Mouse (Mus musculus) spleen, postnatal 14 days (tissue): Measurements from ENCODE around the gene 1810024B03Rik.
"Not testable (repeated sequence)": the region's sequence is repeated elsewhere in the genome, so short reads cannot be mapped to it uniquely, and the experiment has no call there.

Experiments
- DNase-seq, 2 experiments: peaks; one replicate each; pipeline ENCODE4 v3.0.0; 2021 to 2022; ENCODE audit warnings: low spot score in 2 of 2

1810024B03Rik gene

DNA sequence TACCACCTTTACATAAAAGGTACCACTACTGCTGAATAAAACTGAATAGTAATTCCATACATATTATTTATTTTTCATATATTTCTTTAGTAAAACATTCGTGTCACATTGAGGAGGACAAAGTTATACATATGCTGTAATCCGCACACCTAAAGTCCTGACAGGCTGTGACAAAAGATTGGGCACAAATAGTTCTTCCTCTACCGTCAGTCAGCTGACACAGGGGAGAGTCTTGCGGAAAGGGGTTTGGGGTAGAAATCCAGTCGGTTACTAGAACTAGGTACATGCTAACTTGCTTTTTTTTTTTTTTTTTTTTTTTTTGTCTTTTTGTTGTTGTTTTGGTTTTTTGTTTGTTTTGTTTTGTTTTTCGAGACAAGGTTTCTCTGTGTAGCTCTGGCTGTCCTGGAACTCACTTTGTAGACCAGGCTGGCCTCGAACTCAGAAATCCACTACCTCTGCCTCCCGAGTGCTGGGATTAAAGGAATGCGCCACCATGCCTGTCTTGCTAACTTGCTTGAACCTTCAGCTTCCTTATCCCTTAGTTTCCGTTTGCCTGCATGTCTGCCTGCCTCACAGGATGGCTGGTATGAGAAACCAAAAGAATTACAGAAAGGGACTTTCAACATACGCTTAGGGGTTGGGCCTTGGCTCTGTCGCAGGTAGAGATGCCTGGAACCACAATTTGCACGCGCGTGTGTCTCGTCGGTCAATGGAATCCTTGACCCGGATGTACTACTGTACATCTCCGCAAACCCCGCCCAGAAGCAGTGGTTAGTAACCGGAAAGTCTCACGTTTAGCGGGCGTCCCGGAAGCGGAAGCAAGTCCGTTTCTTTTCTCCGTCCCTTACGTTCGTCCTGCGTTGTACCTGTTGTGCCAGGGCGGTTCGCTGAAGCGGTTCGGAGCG lies at the start of gene 1810024B03Rik, which contains the start of gene Snrnp200:
1810024B03Rik (minus strand) TSS at position 734 of the 905 bp plus-strand sequence.
Snrnp200 (plus strand) TSS at position 840 of the 905 bp plus-strand sequence.
- DNase-seq = peak; percentile 84 to 89

DNA sequence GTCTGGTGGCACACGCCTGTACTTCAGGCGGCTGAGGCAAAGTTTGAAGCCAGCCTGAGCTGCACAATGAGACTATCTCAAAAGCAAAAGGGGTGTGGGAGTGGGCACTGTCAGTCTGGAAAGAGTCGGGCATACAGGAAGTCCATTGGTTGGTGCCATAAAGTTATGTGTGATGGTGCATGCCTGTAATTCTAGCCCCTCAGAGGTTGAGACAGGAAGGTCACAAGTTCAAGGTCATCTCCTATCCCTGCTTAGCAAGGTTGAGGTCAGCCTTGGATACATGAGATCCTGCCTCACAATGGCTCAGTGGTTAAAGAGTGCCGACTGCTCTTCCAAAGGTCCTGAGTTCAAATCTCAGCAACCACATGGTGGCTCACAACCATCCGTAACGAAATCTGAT lies 47.2 kb upstream of the 1810024B03Rik start:
- no peak for DNase-seq

DNA sequence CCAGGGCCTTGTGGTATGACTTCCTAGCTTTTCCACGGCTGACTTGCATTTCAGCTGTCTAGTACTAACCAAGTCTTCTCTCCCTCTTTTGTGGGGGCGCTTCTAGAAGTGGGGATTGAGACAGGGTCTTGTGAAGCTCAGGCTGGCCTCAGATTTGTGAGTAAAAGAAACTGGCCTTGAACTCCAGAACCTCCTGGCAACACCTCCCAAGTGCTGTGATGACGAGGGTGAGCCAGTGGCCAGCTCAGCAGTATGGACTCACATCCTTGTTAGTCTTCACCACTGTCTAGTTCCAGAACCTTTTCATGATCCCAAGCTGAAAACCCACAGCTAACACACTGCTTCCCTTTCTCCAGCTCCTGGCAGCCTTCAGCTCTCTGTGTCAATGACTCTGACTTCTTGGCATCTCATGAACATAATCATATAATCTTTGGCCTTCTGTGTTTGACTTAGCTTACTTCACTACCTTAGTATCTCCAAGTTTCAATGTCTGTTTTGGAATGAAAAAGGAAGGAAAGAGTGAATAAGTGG lies 46.6 kb upstream of the 1810024B03Rik start:
- DNase-seq = no peak

DNA sequence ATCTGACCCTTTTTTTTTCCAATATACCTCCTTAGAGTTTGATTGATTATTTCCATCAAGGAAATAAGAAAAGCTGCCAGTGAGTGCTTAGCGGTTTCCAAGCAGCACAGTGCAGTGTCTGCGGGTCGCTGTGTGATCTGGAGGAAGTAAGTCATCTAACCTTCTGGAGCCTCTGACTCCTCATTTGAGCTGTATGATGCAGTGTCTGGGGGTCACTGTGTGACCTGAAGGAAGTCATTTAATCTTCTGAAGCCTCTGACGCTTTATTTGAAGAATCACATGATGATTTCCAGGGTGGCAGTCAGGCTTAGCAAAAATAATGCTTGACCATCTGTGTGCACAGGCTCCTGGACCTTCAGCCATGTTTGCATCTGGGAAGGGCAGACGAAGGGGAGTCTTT lies 44.7 kb upstream of the 1810024B03Rik start:
- DNase-seq = no peak

DNA sequence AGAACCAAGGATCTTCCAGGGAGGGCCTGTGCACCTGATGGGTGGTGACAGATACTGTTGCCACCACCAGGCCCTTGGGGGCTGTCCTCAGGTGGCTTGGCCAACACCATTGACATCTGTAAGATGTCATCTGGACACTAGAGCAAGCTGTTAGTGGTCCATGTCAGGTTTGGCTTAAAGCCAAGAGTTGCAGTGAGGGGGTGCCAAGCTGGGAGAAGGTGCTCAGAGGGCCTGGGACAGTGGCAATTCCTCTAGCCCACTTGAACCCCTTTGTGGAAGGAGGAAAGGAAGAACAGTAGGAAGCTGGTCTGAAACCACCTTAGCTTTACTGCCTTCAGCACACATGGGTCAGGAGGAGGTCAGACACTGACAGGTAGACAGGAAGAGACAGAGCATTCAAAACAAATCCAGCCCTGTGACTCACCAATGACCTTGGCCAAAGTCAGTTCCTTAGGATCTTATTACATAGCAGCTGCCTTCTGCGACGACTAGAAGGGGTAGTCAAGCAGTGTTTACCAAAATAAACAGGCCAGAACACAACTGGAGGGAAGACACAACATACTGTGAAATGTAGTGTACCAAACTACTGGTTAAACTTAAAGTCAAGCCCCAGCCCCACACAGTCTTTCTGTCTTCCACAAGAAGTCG lies 43.9 kb upstream of the 1810024B03Rik start:
- DNase-seq = no peak

DNA sequence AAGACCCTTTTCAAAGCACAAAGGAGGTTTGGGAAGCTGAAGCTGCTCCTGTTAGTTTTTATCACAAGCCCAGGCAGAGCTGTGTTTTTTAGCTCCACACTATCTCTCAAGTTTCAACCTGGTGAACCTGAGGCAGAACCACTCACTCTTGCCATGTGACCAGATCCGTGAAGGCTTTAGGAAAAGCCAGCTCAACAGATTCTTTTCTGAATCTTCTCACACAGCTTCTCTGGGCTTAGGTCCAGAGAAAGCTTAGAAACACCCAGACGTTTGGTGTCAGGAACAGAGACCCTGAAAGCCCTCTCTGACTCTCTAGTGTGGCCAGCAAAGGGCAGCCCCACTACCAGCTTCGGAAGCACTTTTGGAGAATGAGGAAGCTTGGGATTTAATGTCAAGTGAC lies 43.4 kb upstream of the 1810024B03Rik start:
- DNase-seq = no peak

DNA sequence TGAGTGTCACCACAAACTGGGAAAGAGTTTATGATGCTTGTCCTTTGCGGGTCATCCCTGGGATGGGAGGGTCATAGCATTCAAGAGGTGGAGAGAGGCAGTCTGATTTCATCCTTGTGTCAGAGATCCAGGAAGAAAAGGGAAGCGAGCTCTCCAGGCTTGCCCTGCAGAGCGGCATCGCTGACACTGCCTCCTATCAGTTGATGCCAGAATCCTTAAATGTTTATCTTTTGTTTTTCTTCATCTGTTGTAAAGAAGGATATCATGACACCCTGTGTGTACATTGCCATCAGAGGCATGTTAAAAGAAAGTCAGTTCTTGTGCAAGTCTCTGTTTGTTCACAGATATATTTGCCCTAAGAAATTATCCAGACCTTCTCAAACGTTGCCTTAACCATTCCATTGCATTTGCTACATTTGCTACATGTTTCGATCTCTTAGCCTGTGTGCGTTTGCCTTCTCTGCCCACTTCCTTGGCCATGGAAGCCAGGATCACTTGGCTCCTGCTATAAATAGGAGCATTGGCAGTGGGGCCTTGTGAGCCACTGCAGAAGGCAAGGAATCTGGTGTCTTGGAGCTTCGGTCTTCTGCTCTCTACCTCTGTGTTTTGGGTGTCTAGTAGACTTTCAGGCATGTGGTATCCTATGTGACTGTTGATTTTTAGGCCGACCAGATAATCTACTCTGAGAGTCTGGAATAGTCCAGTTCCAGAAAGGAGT lies 42.4 kb upstream of the 1810024B03Rik start:
- DNase-seq = no peak

DNA sequence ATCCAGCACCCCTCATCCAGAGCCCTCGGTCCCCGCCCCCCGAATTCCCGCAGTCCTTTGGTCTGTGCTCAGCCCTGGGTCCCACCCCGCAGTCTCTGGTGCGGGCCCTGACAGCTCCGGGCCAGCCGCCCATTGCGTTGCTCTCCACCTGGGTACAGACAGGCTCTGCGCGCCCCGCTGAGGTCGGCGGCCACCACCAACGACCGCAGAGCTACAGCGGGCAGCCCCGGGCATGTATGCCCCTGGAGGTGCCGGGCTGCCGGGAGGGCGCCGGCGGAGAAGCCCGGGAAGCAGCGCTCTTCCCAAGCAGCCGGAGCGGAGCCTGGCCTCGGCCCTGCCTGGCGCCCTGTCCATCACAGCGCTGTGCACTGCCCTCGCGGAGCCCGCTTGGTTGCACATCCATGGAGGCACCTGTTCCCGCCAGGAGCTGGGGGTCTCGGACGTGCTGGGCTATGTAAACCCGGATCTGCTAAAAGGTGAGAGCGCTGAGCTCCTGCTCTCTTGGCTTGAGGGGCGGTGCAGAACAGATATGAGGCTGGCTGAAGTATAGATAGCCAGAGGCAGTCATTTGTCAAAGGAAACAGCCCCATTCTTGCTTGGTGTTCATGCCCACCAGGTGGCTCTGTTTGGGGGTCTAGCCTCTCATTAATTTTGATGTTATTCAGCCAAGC lies 40.4 kb upstream of the 1810024B03Rik start:
- DNase-seq = peak; percentile 24 to 42

DNA sequence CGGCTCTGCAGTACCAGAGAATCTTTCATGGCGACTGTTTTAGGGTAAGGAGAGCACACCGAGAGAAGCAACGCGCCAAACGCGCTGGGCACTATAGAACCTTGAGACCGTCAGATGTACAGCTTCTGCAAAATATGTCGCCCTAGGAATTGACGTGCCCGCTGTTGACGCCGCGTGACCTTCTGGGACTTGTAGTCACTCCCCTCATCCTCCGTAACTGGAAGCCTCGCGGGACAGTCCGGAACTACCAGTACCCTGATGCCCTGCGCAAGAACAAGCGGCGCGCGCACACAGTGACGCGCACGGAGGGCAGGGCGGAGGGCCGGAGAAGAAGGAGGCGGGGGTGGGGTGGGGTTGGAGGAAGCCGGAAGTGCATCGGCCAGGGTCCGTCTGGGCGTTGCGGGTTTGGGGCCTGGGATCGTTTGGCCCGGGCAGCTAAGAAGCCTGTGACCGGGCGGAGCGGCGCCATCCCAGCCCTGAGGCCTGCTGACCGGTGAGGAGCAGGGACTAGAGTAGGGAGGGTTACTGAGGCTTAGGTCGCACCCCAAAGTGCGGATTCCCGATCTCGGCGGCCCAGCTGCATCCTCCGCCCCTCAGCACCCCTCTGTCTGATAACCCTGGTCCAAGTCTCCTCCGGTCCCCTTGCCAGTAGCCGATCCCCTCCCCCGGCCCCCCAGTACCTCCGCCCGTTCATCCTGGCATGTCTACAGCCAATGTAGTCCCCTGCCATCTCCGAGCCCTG lies 39.7 kb upstream of the 1810024B03Rik start, which contains the start of the genes Ciao1 and Tmem127:
Ciao1 (minus strand) TSS at position 225 of the 742 bp plus-strand sequence.
Tmem127 (plus strand) TSS at position 317 of the 742 bp plus-strand sequence.
- DNase-seq = peak; percentile 94 to 95

DNA sequence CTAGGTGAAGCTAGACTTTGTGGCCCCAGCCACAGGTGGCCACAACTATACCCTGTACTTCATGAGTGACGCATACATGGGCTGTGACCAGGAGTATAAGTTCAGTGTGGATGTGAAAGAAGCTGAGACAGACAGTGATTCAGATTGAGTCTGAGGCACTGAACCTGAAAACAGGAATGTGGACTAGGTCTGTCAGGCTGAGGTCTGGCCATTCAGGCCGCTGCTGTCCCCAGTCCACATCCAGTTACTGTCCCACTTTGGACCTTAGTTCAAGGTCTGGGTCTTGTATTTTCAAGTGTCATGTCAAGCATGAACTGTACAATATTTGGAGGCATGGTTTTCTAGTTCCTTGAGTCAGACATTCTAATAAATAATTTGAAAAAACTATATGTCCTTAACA lies 32.0 kb upstream of the 1810024B03Rik start:
- no peak for DNase-seq

DNA sequence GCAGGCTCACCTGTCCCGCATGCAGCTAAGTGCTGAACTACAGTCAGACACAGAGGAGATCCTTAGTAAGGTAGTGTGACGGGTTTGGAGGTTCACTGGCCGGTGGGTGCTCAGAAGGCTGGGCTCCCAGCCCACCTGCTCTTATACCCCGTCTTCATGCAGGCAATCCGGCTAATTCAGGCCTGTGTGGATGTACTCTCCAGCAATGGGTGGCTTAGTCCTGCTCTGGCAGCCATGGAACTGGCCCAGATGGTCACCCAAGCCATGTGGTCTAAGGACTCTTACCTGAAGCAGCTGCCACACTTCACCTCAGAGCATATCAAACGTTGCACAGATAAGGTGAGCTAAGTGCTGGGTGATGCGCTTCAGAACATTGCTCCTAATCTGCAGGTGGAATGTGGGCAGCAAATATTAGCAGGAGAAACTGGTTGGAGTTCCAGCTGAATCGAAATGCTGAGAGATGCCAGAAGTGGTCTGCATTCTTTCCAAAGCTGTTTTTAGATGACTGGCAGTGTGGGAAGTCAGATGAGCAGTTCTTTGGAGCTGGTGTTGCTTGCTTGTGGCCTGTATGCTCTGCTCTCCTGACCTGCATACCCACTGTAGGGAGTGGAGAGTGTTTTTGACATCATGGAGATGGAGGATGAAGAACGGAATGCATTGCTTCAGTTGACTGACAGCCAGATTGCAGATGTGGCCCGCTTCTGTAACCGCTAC lies 30.0 kb upstream of the 1810024B03Rik start:
- no peak for DNase-seq

DNA sequence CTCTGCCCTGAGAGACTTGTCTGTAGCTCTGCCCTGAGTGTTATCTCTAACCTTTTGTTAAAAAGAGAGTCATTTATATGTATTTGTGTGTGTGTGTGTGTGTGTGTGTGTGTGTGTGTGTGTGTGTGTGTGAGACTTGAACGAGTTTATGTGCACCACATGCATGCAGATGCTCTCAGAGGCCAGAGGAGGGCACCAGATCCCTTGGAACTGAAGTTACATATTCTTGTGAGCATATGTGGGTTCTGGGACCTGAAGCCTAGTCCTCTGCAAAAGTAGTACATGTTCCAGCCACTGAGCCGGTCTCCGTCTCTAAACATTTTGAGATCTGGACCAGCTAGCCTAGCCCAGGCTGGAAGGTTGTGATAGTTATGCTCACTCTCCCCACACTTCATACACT lies 17.2 kb upstream of the 1810024B03Rik start:
- DNase-seq = no peak

DNA sequence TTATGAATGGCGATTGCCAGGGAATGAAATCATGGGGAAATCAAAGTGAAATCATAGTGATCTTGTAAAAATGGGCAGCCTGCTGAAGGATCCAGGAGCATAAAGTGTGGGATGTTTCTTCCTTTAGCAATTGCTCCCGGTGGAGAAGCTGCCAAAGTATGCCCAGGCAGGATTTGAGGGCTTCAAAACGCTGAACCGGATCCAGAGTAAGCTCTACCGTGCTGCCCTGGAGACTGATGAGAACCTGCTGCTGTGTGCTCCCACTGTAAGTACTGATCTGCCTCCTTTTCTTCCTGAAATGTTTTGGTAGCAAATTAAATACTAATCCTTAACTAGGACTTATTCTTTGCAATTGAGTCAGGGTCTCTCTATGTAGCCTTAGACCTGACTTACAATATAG lies 9.7 kb upstream of the 1810024B03Rik start:
- no peak for DNase-seq

DNA sequence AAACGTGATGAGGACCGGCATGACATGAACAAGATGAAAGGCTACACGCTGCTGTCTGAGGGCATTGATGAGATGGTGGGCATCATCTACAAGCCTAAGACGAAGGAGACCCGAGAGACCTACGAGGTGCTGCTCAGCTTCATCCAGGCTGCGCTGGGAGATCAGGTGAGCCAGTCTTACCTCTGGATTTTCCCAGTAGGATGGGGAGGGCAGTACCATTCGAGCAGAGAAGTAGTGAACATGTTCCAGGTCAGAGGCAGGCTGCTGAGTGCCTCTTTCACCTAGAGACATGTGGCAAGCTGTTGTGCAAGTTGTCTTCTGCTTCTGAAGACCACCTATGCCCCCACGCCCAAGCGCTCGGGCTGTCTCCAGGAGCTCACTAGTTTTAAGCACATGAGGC lies 2.6 kb upstream of the 1810024B03Rik start:
- no peak for DNase-seq

DNA sequence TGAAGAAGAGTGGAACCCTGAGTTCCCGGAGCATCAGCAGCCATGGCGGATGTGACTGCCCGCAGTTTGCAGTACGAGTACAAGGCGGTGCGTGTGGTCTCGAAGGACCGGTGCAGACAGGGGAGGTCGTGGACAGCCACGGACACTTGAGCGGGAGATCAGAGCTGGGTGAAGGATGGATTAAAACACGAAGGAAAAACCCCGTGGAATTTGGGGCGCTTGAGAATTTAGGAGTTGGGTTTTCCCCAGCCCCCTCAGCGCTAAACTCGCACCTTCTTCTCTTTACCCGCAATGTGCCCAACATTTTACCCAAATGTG lies 331 bp upstream of the 1810024B03Rik start:
- no peak for DNase-seq

DNA sequence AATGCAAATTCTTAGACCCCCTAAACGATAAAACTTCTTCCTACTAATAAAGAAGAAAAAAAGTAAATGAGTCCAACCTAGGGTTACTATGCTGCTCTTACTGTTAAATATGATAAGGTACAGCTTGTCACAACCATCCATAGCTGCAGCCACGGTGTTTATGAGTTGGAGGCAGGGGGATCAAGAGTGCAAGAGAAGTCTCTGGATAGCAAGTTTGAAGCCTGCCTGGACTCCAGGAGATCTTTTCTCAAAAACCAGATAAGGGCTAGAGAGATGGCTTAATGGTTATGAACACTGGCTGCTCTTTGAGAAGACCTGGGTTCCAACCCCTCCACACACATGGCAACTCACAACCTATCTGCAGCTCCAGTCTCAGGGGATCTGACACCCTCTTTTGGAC lies 1.2 kb downstream of the 1810024B03Rik start:
- no peak for DNase-seq

DNA sequence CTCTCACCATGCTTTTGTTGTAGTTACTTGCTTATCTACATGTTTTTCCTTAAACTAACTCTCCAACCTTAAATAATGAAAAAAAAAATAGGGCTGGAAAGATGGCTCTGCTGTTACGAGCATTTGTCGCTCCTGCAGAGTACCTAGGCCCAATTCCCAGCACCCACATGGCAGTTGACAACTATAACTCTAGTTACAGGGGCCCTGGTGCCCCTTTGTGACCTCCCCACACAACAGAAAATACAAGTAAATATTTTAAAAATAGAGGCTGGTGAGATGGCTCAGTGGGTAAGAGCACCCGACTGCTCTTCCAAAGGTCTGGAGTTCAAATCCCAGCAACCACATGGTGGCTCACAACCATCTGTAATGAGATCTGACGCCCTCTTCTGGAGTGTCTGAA lies 2.1 kb downstream of the 1810024B03Rik start:
- not testable (repeated sequence) for DNase-seq

DNA sequence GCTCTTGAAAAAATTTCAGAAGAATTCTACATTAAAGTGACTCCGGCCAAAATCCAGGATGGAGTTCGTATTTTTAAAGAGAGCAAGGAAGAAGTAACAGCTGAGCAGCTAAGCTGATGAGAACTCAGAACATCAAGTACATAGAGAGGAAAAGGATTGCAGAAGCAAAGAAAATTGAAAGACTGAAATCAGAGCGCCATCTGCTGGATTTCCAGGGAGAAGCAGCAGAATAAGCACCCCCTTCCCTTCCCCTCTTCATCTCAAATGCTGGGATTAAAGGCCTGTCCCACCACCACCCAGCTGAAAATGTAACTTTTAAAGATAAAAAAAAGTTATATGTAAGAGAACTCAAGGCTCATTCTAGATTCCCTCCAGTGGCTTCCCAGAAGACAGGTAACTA lies 3.1 kb downstream of the 1810024B03Rik start:
- DNase-seq = peak in 1 of 2 experiments; percentile 52

DNA sequence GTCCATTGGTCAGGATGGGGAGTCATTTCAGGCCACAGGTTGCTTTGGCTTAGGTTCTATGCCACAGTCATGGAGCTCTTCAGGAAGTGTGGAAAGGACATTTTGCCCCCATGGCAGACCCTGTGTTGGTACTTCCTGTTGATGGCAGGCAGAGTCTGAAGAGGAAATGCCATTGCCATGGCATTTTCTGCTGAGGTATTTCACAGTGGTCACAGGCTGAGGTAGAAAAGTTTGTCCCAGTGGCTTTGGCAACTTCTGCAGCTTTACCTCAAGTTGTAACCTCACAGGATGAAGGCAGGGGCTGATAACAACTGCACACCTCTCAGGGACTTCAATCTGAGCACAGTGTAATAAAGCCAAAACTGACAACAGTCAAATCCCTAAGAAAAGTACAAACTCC lies 18.5 kb downstream of the 1810024B03Rik start:
- no peak for DNase-seq
